Mouse (Mus musculus) left cerebral cortex, postnatal 14 days (tissue): ENCODE results near the gene Arid1b. TPM values are rescaled to one million over a fixed set of nuclear protein-coding genes. Genes with fewer than 3 reads are reported as not detected.

ENCODE experiments used
- DNase-seq, 2 experiments: peaks; one replicate each; pipeline ENCODE4 v3.0.0; 2021 to 2022; ENCODE audit warnings: low spot score in 2 of 2, mixed read lengths in 1 of 2
- intact Hi-C: fragments of 180-260 bp; cut with DNase I; formaldehyde crosslinking; loops from one replicate; pipeline ENCODE4 v1.15.1; 2025
- total RNA-seq, 2 experiments: library from RNA; stranded (reverse); gene quantifications; 2 replicates each; pipeline ENCODE4 v1.2.3; 2021

The Arid1b gene
- total RNA-seq, 2 experiments from 2014 or later, result 77.7 to 79.6 TPM

DNA sequence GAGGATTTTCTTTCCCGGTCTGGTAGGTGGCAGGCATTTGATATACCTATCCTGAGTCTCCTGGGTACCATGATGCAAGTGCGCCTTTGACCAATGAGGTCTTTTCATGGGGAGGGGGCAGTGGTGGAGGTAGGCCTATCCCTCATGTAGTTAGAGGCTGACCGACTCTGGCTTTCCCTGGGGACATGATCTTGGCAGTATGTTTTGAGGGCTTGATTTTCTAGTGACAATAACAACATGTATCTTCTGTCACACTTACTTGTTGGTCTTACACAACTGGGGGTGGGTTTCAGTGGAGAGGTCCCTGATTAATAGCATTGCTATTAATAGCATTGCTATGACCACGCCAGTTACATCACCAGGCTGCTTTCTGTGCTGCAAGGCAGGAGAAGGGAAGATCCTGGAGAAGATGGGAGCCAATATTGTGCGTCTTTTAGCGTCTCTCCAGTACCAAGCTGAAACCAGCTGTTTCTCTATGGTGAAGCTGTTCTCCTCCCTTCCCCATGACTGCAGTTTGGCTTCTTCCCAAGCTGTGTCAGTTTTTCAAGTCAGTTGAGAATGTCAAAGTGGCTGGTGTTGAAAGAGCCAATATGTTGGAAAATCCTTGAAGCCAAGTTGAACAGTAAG lies 216.1 kb downstream of the Arid1b start:
- intact Hi-C loops, result no loop called here
- no peak for DNase-seq

GRCm38 (mm10) chr17:5210891-5211290 lies 216.8 kb downstream of the Arid1b start:
- no peak for DNase-seq
- intact Hi-C loops, result no loop called here

GRCm38 (mm10) chr17:5212166-5212565 lies 218.0 kb downstream of the Arid1b start:
- intact Hi-C loops, result no loop called here
- no peak for DNase-seq

- intact Hi-C loops, result no loop called here
- no peak for DNase-seq
Measured at GRCm38 (mm10) chr17:5213441-5213840, 219.3 kb downstream of the Arid1b start.

DNA sequence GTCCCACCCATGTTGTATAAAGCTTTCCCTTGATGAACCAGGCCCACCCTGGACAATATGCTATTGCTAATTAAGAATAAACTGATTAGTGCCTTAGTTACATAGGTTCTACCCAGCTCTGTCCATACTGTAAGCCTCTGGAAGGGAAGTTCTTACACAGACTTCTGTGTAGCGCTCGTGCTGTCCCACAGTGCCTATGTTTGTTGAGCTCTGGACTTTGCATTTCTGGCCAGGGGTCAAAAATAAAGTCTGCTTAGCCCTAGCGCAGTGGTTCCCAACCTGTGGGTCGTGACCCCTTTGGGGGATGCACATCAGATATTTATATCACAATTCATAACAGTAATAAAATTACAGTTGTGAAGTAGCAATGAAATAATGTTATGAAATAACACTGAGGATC lies 221.2 kb downstream of the Arid1b start:
- no peak for DNase-seq
- intact Hi-C loops, result no loop called here

- intact Hi-C loops, result no loop called here
Measured at GRCm38 (mm10) chr17:5216965-5217546, 222.9 kb downstream of the Arid1b start.

DNA sequence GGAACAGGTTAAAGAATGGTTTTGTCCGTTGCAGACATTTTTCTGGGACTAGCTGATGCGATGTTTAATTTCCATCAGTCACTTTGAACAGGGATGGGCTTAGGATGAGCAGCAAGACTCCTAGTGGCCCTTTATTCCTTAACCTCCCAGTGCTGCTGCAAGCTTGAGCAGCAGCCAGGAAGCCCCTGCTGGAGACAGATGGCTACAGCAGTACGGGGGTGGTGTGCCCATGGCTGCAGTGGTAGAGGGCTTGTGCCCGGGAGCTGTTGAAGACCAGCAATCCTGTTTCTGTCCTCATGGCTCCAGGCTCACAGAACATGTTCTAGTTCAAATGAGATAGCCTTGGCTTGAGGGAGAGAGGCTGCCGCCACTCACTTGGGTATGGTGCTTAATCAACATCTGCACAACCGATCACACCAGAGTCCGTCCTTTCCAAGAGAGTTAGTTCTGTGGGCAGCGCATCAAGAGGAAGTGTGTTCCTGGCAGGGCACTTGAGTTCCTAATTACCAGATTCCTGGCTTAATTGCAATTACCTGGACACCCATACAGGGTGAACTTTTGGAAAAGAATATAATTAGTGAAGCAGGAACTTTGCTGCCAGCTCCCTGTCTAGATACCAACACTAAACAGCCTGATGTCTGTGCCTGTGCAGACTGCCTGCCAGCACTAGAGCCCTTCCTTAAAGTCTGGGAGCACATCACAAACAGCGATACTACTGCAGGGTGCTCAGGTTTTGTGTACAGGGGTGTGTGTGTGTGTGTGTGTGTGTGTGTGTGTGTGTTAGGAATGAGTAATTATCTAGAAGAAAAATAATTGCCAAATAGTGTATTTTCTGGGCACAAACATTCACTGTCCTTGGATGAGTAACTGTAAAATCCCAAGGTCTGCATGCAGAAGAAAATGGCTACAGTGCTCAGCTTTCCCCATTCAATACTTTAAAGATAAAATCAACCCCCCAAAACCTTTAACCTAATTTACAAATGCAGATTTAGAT lies 224.0 kb downstream of the Arid1b start:
- intact Hi-C loops, result no loop called here
- no peak for DNase-seq

More at GRCm38 (mm10) chr17:5216965-5217546, 222.9 kb downstream of the Arid1b start:
- DNase-seq, result no peak

DNA sequence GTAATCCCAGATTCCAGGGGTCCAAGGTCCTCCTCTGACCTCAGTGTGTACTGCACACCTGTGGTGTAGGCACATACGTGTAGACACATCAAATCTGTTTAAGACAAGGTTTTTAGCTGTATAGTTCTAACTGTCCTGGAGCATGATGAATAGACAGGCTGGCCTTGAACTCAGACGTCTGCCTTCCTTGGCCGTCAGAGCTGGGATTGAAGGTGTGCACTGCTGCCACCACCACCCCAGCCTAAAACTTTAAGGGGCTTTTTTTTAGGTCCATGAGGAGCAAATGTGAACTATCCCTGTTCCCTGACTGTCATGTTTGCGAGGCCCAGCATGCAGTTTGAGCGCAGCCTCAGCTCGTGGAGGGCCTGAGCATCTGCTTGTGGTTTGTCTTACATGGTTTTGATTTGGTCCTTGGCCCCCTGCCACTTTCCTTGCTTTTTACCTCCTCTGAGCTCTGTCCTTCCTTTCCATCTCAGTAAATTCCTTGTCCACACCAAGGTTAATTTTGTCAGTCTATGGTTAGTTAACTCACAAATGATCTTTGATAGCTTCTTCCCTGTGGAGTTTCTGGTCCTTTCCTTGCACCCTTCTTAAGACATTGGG lies 224.9 kb downstream of the Arid1b start:
- no peak for DNase-seq

DNA sequence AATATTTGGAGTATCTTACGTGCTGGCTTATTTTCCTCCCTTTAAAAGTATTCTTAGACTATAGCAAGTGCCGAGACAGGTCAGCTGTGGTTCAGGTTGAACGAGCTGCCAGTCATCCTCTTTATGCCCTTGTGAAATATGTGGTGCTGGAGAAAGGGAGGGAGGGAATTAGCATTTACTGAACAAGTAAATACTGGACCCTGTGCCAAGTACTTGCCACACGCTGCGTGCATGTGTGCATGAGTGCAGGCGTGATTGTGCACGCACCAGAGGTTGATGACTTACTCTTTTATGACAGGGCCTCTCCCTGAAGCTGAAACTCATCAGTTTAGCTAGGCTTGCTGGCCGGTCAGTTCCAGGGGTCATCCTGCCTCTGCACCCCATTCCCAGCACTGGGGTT lies 226.9 kb downstream of the Arid1b start:
- no peak for DNase-seq
- intact Hi-C loops, result no loop called here

More for the DNA sequence above, 224.9 kb downstream of the Arid1b start:
- intact Hi-C loops, result no loop called here

GRCm38 (mm10) chr17:5221558-5221957 lies 227.4 kb downstream of the Arid1b start:
- intact Hi-C loops, result no loop called here
- no peak for DNase-seq

- intact Hi-C loops, result no loop called here
- no peak for DNase-seq
Measured at GRCm38 (mm10) chr17:5222827-5223226, 228.7 kb downstream of the Arid1b start.

DNA sequence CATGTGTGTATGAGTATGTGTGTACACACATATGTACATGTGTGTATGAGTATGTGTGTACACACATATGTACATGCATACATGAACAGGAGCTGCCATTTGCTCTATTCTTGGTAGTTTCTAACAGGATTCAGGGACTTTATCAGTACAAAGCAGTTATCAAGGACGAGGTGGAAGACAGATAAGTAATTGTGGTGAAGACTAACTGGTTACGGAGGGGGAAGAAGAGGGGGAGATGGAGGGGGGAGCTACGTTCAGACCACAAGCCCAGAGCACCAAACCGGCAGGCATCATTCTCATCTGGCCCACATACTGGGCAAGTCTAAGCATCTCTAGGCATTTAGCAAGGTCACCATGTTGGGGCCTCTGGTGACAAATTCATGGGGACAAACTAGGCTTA lies 230.8 kb downstream of the Arid1b start:
- DNase-seq, result no peak
- intact Hi-C loops, result no loop called here

GRCm38 (mm10) chr17:5227136-5227535 lies 233.0 kb downstream of the Arid1b start:
- intact Hi-C loops, result no loop called here
- DNase-seq, result no peak

GRCm38 (mm10) chr17:5227950-5228615 lies 234.0 kb downstream of the Arid1b start:
- intact Hi-C loops, result no loop called here
- no peak for DNase-seq

GRCm38 (mm10) chr17:5228616-5229250 lies 234.6 kb downstream of the Arid1b start:
- DNase-seq, result no peak
- intact Hi-C loops, result no loop called here

DNA sequence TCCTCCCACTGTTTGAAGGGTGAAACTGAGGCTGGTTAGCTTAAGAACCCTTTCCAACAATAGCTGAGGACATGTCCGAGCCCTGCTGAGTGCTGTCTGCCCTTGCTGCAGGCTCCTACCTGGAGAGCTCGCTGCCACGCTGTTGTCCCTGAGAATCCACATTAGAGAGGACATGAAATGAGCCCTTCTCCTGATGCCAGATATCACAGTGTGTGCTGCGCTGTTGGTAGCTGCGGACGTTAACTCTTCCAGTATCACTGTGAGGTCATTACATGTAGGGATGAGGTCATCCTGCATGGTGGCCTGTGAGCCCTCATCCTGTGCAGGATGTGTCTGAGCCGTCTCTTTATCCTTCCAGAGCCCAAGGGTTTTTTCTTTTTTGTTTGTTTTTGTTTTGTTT lies 235.9 kb downstream of the Arid1b start:
- DNase-seq, result no peak
- intact Hi-C loops, result no loop called here

DNA sequence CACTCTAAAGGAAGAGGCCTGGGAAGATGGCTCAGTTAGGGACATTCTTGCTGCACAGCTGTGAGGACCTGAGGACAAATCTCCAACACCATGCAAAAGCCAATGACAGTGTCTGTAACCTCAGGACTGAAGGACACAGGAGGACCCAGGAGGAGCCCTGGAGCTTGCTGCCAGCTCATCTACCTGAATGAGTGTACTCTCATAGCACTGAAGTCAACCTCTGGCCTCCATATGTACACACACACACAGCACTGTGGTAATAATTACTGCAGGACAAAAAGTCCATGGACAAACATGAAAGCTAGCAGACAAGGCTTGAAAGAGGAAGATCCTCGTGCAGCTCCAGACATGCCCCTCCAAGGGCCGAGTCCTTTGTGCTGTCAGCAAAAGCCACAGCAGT lies 238.0 kb downstream of the Arid1b start:
- intact Hi-C loops, result no loop called here
- DNase-seq, result no peak

DNA sequence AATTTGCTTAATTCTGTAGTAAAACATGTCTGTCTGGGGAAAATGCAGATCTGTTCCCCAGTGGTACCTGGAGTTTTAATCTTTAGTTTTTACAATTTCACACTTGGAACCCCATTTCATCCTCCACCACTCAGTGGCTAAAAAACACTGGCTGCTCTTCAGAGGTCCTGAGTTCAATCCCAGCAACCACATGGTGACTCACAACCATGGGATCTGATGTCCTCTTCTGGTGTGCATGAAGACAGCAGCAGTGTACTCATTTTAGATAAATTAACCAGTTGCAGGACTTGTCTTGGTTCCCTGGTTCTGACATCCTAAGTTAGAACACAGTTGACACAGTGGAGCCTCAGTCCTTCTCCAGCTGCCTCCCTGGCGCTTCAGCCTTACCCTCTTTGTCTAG lies 239.9 kb downstream of the Arid1b start:
- intact Hi-C loops, result no loop called here
- no peak for DNase-seq

DNA sequence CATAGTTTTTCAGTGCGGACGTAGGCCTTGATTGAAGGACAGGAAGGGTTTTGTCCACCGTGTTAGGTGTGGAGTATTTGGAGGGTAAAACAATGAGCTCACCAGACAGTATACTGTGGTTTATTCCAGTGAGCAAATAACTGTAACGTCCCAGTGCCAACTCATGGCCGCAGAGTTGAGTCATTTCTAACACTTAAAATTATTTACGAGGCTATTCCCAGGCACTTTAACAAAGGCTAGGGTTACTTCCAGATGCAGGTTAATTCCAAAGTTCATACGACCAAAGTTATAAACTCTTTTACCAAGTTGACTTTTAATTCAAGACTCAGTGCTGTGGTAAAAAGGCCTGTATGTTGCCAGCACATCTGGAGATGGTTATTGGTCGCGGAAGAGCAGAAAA lies 240.9 kb downstream of the Arid1b start:
- no peak for DNase-seq
- intact Hi-C loops, result no loop called here
